Mouse (Mus musculus): Measurements from ENCODE around the gene Guk1. TPM values are rescaled to one million over a fixed set of nuclear protein-coding genes. Genes with fewer than 3 reads are reported as not detected.

Gene Guk1
- polyA plus RNA-seq, 1 experiment from 2014 or later = 247 TPM

DNA sequence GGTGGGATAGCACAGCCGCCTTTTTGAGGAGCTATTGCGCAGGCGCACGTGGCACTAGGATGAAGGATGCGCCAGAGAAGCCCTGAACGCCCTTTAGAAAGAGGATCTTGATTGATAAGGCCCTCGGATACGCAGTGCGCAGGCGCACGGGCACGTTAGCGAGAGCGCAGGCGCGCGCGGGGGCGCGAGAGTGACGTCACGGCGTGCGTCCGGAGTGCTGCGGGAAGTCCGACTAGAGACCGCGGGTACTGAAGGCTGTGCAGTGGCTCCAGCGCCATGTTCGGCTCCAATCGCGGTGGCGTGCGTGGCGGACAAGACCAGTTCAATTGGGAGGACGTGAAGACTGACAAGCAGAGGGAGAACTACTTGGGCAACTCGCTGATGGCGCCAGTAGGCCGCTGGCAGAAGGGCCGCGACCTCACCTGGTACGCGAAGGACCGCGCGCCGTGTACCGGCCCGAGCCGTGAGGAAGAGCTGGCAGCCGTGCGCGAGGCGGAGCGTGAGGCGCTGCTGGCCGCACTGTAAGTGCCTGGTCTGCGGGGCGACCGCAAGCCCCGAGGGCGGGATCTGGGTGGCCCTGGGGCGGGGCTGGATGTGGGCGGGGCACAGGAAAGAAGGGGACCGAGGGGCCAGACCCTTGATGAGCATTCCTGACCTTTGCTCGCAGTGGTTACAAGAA lies 16.3 kb upstream of the Guk1 start, which contains the start of gene 2310033P09Rik:
2310033P09Rik (plus strand) TSS at position 169 of the 679 bp plus-strand sequence.
- no peaks in the 10 kb centered on the region for H3K27me3 ChIP-seq
- ATAC-seq (ENCODE audit: low FRiP score, low read depth) = peak; percentile 91
- peak within 1 kb of the TSS; percentile 90 for H3K4me2 ChIP-seq
- peak within 1 kb of the TSS; percentile 71 for H3K4me3 ChIP-seq
- H3K36me3 ChIP-seq = peaks cover 37% of the 10 kb centered on the region
- H3K9ac ChIP-seq = peak within 1 kb of the TSS; percentile 82
- H3K4me1 ChIP-seq (replicated peaks) = peaks cover 26% of the 10 kb centered on the region
- WGBS = under 1% methylated on average over 67 of the region's 67 CpGs
- H3K27ac ChIP-seq (replicated peaks) = peak within 1 kb of the TSS; percentile 88
- no peaks in the 10 kb centered on the region for H3K9me3 ChIP-seq

DNA sequence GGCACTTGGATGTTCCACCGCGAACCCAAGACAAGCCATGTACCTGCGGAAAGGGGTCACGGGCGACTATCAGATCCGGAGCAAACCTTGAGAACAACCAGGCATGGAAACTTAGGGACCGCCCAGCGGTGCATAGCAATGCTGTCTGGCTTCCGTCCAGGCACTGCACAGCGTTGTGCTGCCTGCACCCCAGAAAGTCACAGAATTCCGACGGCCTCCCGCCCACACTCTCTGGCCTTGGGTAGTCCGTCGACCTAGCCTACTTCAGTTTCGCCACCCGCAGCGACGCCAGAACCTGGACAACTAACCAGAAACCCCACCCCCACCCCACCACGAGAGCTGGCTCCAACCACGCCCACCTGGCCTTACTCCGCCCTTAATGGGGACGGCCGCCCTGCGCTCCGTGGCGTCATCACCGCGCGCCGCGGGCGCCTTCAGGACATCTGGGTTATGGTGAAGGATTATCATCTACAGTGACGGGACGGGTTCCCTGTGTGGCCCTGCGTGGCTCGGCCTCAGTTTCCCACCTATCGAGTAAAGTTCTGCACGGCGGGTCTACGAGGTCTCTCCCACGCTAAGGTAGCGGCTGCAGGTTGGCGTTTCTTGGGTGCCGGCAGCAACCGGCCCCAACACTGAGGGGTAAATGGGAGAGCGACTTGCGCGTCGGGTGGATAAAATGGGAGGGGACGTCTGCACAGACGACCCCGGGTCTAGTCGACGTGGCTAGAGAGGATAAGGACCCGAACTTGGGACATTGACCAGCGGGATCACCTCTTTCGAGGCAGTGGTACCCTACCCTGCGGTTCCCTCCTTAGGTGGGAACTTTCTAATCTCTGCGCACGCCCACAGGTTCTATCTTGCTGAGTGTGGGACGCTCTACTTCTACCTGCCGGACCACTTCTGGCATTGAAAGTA lies 10.3 kb upstream of the Guk1 start, which contains the start of gene Mrpl55:
Mrpl55 (plus strand) TSS at position 406 of the 915 bp plus-strand sequence.
- H3K4me1 ChIP-seq (replicated peaks) = peaks cover 22% of the 10 kb centered on the region
- under 1% methylated on average over 63 of the region's 63 CpGs for WGBS
- H3K27ac ChIP-seq (replicated peaks) = peak within 1 kb of the TSS; percentile 75

GRCm38 (mm10) chr11:59201216-59202002 lies 9.4 kb upstream of the Guk1 start:
- H3K4me1 ChIP-seq (replicated peaks) = peaks cover 21% of the 10 kb centered on the region
- H3K36me3 ChIP-seq = peaks cover 11% of the 10 kb centered on the region; the same call in 1 of the 2 replicates
- no peaks in the 10 kb centered on the region for H3K27me3 ChIP-seq
- no peaks in the 10 kb centered on the region for H3K9me3 ChIP-seq
- peak overlapping the region; percentile 72 for H3K4me3 ChIP-seq
- 37% methylated on average over 16 of the region's 16 CpGs for WGBS
- H3K27ac ChIP-seq (replicated peaks) = peak overlapping the region; percentile 62
- peak overlapping the region; percentile 71 for H3K9ac ChIP-seq
- ATAC-seq (ENCODE audit: low FRiP score, low read depth) = no peak
- peak overlapping the region; percentile 85 for H3K4me2 ChIP-seq

More for the DNA sequence above, 10.3 kb upstream of the Guk1 start, which contains the start of gene Mrpl55:
- ATAC-seq (ENCODE audit: low FRiP score, low read depth) = peak; percentile 92
- peak within 1 kb of the TSS; percentile 72 for H3K4me3 ChIP-seq
- peaks cover 13% of the 10 kb centered on the region; the same call in 1 of the 2 replicates for H3K36me3 ChIP-seq
- H3K9me3 ChIP-seq = no peaks in the 10 kb centered on the region
- peak within 1 kb of the TSS; percentile 85 for H3K4me2 ChIP-seq
- H3K9ac ChIP-seq = peak within 1 kb of the TSS; percentile 71
- no peaks in the 10 kb centered on the region for H3K27me3 ChIP-seq

- no peaks in the 10 kb centered on the region for H3K27me3 ChIP-seq
- no peak overlapping the region for H3K4me2 ChIP-seq
- H3K4me1 ChIP-seq (replicated peaks) = peaks cover 6% of the 10 kb centered on the region
- ATAC-seq (ENCODE audit: low FRiP score, low read depth) = no peak
- no peak overlapping the region for H3K9ac ChIP-seq
- H3K27ac ChIP-seq (replicated peaks) = no peak overlapping the region
- no peaks in the 10 kb centered on the region for H3K36me3 ChIP-seq
- no peaks in the 10 kb centered on the region for H3K9me3 ChIP-seq
- no peak overlapping the region for H3K4me3 ChIP-seq
These were observed 4.2 kb upstream of the Guk1 start for GRCm38 (mm10) chr11:59196230-59196629.

DNA sequence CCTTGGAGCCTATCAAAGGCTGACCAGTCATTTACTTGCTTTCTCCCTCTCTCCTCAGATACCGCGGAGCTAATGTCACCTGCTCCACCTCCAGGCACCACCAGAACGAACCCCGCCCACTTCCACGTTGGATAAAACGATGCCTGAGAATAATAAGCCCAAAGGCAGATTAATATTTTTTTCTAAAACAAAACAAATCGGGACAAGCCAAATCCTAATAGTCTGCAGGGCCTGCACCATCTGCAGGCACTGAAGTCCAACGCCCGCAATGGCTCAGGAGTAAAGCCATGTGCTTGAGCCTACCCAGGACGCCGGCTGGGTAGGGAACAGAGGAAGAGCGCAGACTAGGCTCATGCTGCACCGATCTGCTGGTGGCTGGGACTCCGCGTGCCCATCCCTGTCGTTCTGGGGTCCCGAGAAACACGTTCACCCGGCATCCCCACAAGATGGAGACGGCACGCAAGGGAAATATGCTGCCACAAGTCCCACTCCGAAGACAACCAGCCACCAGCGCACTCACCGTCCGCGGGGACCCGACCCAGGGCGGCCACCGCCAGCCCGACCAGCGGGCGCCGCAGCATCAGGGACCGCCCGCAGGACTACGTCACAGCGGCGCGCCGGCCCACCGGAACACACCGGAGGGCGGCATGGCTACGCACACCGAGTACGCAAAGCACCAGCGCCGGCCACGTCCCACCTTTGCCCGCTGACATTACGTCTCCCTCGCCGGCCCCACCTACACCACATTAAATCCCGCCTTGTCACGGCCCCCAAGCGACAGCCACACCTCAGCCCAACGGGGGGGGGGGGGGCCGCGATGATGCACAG lies 567 bp downstream of the Guk1 start:
- peak overlapping the region; percentile 70 for H3K9ac ChIP-seq
- peak overlapping the region; percentile 61 for H3K4me3 ChIP-seq
- H3K36me3 ChIP-seq = no peaks in the 10 kb centered on the region
- no peaks in the 10 kb centered on the region for H3K27me3 ChIP-seq
- peaks cover 27% of the 10 kb centered on the region for H3K4me1 ChIP-seq (replicated peaks)
- WGBS = under 1% methylated on average over 57 of the region's 59 CpGs
- H3K27ac ChIP-seq (replicated peaks) = peak overlapping the region; percentile 92
- H3K9me3 ChIP-seq = no peaks in the 10 kb centered on the region
- H3K4me2 ChIP-seq = peak overlapping the region; percentile 64
- ATAC-seq (ENCODE audit: low FRiP score, low read depth) = peak; percentile 97

- 93% methylated on average over 6 of the region's 6 CpGs for WGBS
- ATAC-seq (ENCODE audit: low FRiP score, low read depth) = no peak
- no peak overlapping the region for H3K9ac ChIP-seq
These were observed 4.3 kb downstream of the Guk1 start for GRCm38 (mm10) chr11:59187706-59188105.

DNA sequence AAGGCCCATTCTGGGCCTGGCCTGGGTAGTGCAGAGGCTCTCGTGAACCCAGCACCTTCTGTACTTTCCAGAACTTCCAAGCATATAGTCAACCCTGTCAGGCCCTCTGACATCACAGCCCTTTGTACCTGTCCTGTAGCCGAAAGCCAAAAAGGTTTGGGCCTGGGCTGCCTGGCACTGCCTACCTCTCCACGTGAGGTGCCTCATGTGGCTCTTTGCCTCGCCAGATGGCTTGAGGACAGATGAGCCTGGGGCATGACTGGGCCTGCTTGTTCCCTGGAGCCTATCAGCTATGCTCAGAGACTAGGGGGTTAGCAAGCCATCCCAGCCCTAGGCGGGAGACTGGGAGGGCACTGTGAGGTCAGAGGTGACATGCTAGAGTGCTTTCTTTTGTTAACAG lies 6.5 kb downstream of the Guk1 start:
- no peaks in the 10 kb centered on the region for H3K9me3 ChIP-seq
- H3K36me3 ChIP-seq = peaks cover 13% of the 10 kb centered on the region
- no peak for ATAC-seq (ENCODE audit: low FRiP score, low read depth)
- H3K4me2 ChIP-seq = no peak overlapping the region
- H3K4me1 ChIP-seq (replicated peaks) = peaks cover 26% of the 10 kb centered on the region
- H3K4me3 ChIP-seq = no peak overlapping the region
- 84% methylated on average over 5 of the region's 5 CpGs for WGBS
- H3K27me3 ChIP-seq = no peaks in the 10 kb centered on the region
- H3K27ac ChIP-seq (replicated peaks) = no peak overlapping the region
- H3K9ac ChIP-seq = no peak overlapping the region

More at GRCm38 (mm10) chr11:59187706-59188105, 4.3 kb downstream of the Guk1 start:
- Histone ChIP-seq H3K27ac (replicated peaks) (no peak overlapping the region), H3K9me3 (no peaks in the 10 kb centered on the region), H3K36me3 (peaks cover 13% of the 10 kb centered on the region), H3K4me1 (replicated peaks) (peaks cover 31% of the 10 kb centered on the region), H3K4me2 (no peak overlapping the region), H3K27me3 (no peaks in the 10 kb centered on the region), H3K4me3 (no peak overlapping the region)

DNA sequence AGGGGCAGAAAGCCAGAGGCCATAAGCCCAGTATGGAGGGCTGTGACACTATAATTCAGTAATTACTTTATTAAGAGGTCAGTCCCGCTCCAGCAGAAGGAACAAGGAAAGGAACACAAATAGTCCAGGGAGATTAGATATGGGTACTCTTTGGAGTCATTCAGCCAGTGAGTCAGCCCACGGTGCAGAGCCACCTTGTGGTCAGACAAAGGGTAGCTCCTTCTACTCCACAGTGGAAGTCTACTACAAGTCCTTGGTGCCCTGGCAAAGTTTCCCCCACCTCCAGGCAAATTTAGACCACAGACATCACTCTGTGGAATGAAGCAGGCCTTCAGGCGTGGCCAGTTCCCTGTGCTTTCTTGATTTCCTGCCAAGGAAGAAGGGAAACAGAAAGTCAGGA lies 8.2 kb downstream of the Guk1 start:
- peak; percentile 43; the same call in 1 of the 2 replicates for ATAC-seq (ENCODE audit: low FRiP score, low read depth)
- H3K9me3 ChIP-seq = no peaks in the 10 kb centered on the region
- H3K9ac ChIP-seq = no peak overlapping the region
- 50% methylated on average over 3 of the region's 3 CpGs for WGBS
- H3K27me3 ChIP-seq = 0 out of 2 replicates have a peak, but pooled peaks cover 4% of the 10 kb centered on the region
- no peak overlapping the region for H3K4me3 ChIP-seq
- peaks cover 10% of the 10 kb centered on the region; the same call in 1 of the 2 replicates for H3K4me1 ChIP-seq (replicated peaks)
- H3K36me3 ChIP-seq = peaks cover 13% of the 10 kb centered on the region
- H3K4me2 ChIP-seq = no peak overlapping the region
- H3K27ac ChIP-seq (replicated peaks) = no peak overlapping the region

- Histone ChIP-seq H3K9me3 (no peaks in the 10 kb centered on the region), H3K27ac (replicated peaks) (no peak within 1 kb of the TSS), H3K9ac (no peak within 1 kb of the TSS), H3K36me3 (peaks cover 13% of the 10 kb centered on the region), H3K4me3 (no peak within 1 kb of the TSS), H3K4me1 (replicated peaks) (0 out of 2 replicates have a peak, but pooled peaks cover 4% of the 10 kb centered on the region), H3K27me3 (peaks cover 12% of the 10 kb centered on the region), H3K4me2 (no peak within 1 kb of the TSS)
- ATAC-seq (ENCODE audit: low FRiP score, low read depth) = no peak
- WGBS = 52% methylated on average over 3 of the region's 3 CpGs
These were observed 9.1 kb downstream of the Guk1 start, which contains the start of gene Gjc2 for GRCm38 (mm10) chr11:59182864-59183331. TSS of gene Gjc2 (minus strand) at chr11:59183213.

DNA sequence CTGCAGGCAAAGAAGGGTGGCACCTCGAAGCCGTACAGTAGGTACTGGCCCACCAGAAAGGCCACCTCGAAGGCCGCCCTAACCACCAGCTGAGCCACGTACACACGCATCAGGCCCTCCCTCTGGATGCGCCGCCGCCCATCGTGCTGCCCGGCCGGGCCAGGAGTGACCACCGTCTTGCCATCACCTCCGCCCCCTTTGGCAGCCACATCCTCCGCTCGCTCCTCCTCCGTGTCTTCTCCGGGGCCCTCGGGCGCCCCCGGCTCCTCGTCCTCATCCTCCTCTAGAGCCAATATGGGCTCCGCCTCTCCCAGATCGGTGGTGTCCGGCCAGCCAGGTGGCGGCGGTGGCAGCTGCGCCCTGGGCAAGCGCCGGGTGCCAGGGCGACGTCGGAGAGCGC lies 15.1 kb downstream of the Guk1 start:
- Histone ChIP-seq H3K27me3 (peaks cover 52% of the 10 kb centered on the region), H3K4me3 (no peak overlapping the region)
- WGBS = 14% methylated on average over 33 of the region's 34 CpGs

More for the DNA sequence above, 15.1 kb downstream of the Guk1 start:
- Histone ChIP-seq H3K36me3 (no peaks in the 10 kb centered on the region), H3K4me1 (replicated peaks) (peaks cover 7% of the 10 kb centered on the region; the same call in 1 of the 2 replicates), H3K27ac (replicated peaks) (no peak overlapping the region), H3K9ac (no peak overlapping the region), H3K4me2 (no peak overlapping the region), H3K9me3 (no peaks in the 10 kb centered on the region)
- ATAC-seq (ENCODE audit: low FRiP score, low read depth) = no peak
